Mouse (Mus musculus) thymus, adult 2 months (tissue): ENCODE data around the gene Spdye4b. TPM values are rescaled to one million over a fixed set of nuclear protein-coding genes. Genes with fewer than 3 reads are reported as not detected.
A peak's percentile ranks its signal among the peaks of the same experiment; 100 is the strongest.

ENCODE experiments used
- DNase-seq: peaks from one replicate; pipeline ENCODE4 v3.0.0; 2021
- H3K27ac ChIP-seq: fragments of 200-500 bp; 2 replicates; pipeline ENCODE4 v1.5.1; 2012; ENCODE audit warnings: low read length, control low read depth; ENCODE audit not compliant: control insufficient read depth, insufficient read depth
- H3K27me3 ChIP-seq: fragments of 200-500 bp; 2 replicates; pipeline ENCODE4 v1.6.1; 2012; ENCODE audit warnings: mild to moderate bottlenecking, low read length, moderate library complexity, mixed read lengths; ENCODE audit not compliant: control insufficient read depth, insufficient read depth
- H3K36me3 ChIP-seq: fragments of 200-500 bp; 2 replicates; pipeline ENCODE4 v1.6.1; 2012; ENCODE audit warnings: mild to moderate bottlenecking, low read length, moderate library complexity; ENCODE audit not compliant: control insufficient read depth, insufficient read depth
- H3K4me1 ChIP-seq: fragments of 200-500 bp; replicated peaks from 2 replicates; pipeline ENCODE4 v1.6.1; 2012; ENCODE audit warnings: low read length; ENCODE audit not compliant: control insufficient read depth, insufficient read depth
- H3K4me3 ChIP-seq: fragments of 200-500 bp; 2 replicates; pipeline ENCODE4 v1.5.1; 2012; ENCODE audit warnings: mild to moderate bottlenecking, low read length, control low read depth, moderate library complexity; ENCODE audit not compliant: control insufficient read depth, insufficient read depth
- CTCF ChIP-seq: fragments of 200-500 bp; IDR thresholded peaks from 2 replicates; pipeline ENCODE4 v1.5.1; 2012; ENCODE audit warnings: mild to moderate bottlenecking, control low read depth, low read length, moderate library complexity, borderline replicate concordance; ENCODE audit not compliant: control insufficient read depth, poor library complexity, insufficient read depth; ENCODE audit errors: extremely low read depth
- POLR2A ChIP-seq: fragments of 200-500 bp; IDR thresholded peaks from 2 replicates; pipeline ENCODE4 v1.6.1; 2012; ENCODE audit warnings: mild to moderate bottlenecking, low read length, control low read depth, moderate library complexity; ENCODE audit not compliant: control insufficient read depth, poor library complexity, insufficient read depth; ENCODE audit errors: extremely low read depth
- WGBS: fragments of 180-500 bp; shearing (Covaris S2); methylation state at CpG from one replicate; pipeline ENCODE4 v1.1.7; 2018; 5-methylcytosine and 5-hydroxymethylcytosine counted together
- polyA plus RNA-seq: library from polyadenylated mRNA; depleted of rRNA; stranded (reverse); fragments of >200 nt; gene quantifications from 2 replicates; pipeline ENCODE4 v1.2.3, GENCODE M21; 2012

The Spdye4b gene
- polyA plus RNA-seq, 1 experiment, result 0.08 TPM

- Histone ChIP-seq H3K27me3 (no peaks in the 10 kb centered on the region), H3K36me3 (peaks cover 4% of the 10 kb centered on the region), H3K4me3 (peak within 1 kb of the TSS; percentile 60), H3K4me1 (peaks cover 8% of the 10 kb centered on the region), H3K27ac (no peak within 1 kb of the TSS)
- under 1% methylated on average over 58 of the region's 58 CpGs for WGBS
- peak; percentile 76 for TF ChIP-seq POLR2A
- TF ChIP-seq CTCF, result peak; percentile 66
- peak; percentile 90 for DNase-seq
Observed at GRCm38 (mm10) chr5:143235028-143235693, 54.3 kb downstream of the Spdye4b start, which contains the start of gene Zfp12. Gene Zfp12, plus strand, starts transcription at chr5:143235163.

GRCm38 (mm10) chr5:143236036-143236435 is 55.2 kb downstream of the Spdye4b start:
- Histone ChIP-seq H3K4me1 (peaks cover 8% of the 10 kb centered on the region), H3K27ac (no peak overlapping the region), H3K36me3 (peaks cover 12% of the 10 kb centered on the region), H3K27me3 (no peaks in the 10 kb centered on the region), H3K4me3 (no peak overlapping the region)
- WGBS, result 62% methylated on average over 9 of the region's 9 CpGs
- no peak for DNase-seq
- TF ChIP-seq POLR2A (no peak), CTCF (no peak)

- no peak for TF ChIP-seq CTCF
- no peak for TF ChIP-seq POLR2A
- no peaks in the 10 kb centered on the region for H3K4me1 ChIP-seq
- WGBS, result 97% methylated on average over 26 of the region's 26 CpGs
- H3K27ac ChIP-seq, result no peak overlapping the region
- H3K4me3 ChIP-seq, result no peak overlapping the region
- no peak for DNase-seq
- peaks cover 56% of the 10 kb centered on the region for H3K36me3 ChIP-seq
- H3K27me3 ChIP-seq, result no peaks in the 10 kb centered on the region
Observed at GRCm38 (mm10) chr5:143244926-143245325, 64.1 kb downstream of the Spdye4b start.

GRCm38 (mm10) chr5:143252039-143252438 is 71.2 kb downstream of the Spdye4b start:
- no peak overlapping the region for H3K4me3 ChIP-seq
- no peak for DNase-seq
- no peaks in the 10 kb centered on the region; the same call in 1 of the 2 replicates for H3K4me1 ChIP-seq
- H3K27me3 ChIP-seq, result peaks cover 14% of the 10 kb centered on the region; the same call in 1 of the 2 replicates
- 65% methylated on average over 6 of the region's 6 CpGs for WGBS
- TF ChIP-seq POLR2A, result no peak
- TF ChIP-seq CTCF, result no peak
- H3K36me3 ChIP-seq, result no peaks in the 10 kb centered on the region
- no peak overlapping the region for H3K27ac ChIP-seq

GRCm38 (mm10) chr5:143252791-143253185 is 72.0 kb downstream of the Spdye4b start:
- H3K27me3 ChIP-seq, result peaks cover 14% of the 10 kb centered on the region; the same call in 1 of the 2 replicates
- no peaks in the 10 kb centered on the region; the same call in 1 of the 2 replicates for H3K4me1 ChIP-seq
- TF ChIP-seq POLR2A (no peak), CTCF (no peak)
- no peak overlapping the region for H3K4me3 ChIP-seq
- no peak for DNase-seq
- H3K36me3 ChIP-seq, result no peaks in the 10 kb centered on the region
- 38% methylated on average over 18 of the region's 18 CpGs for WGBS
- no peak overlapping the region for H3K27ac ChIP-seq

- TF ChIP-seq POLR2A (no peak), CTCF (no peak)
- H3K4me3 ChIP-seq, result no peak overlapping the region
- H3K4me1 ChIP-seq, result no peaks in the 10 kb centered on the region; the same call in 1 of the 2 replicates
- DNase-seq, result no peak
- no peaks in the 10 kb centered on the region for H3K36me3 ChIP-seq
- 7% methylated on average over 103 of the region's 103 CpGs for WGBS
- peaks cover 14% of the 10 kb centered on the region; the same call in 1 of the 2 replicates for H3K27me3 ChIP-seq
- H3K27ac ChIP-seq, result no peak overlapping the region
Observed at GRCm38 (mm10) chr5:143253186-143253880, 72.5 kb downstream of the Spdye4b start.
